Mouse (Mus musculus): ENCODE measurements around the gene Frmd8. TPM values are rescaled to one million over a fixed set of nuclear protein-coding genes. Genes with fewer than 3 reads are reported as not detected.

Frmd8 gene
- polyA plus RNA-seq, 1 experiment from 2014 or later = 26.9 TPM

DNA sequence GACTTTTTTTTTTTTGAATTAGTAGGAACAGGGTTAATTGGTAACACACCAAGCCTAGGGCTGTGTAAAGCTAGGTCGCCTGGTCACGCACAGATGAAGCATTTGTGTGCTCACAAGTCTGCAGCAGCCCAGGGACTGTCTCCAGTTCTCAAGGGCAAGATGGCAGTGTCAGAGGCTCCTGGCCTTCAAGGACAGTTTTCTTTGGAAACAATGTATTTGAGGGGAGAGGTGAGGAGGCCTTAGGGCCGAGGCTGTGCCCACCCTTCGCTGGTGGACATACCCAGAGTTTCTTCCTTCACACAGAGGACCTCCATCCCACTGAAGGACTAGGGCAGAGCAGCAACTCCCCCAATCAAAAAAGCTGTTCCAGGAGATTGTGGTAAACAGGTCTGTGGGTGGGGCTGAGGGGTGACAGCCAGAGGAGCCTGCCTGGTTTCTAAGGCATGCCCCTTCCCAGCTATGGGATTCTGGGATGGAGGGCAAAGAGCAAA, 27.7 kb downstream of the Frmd8 start:
- 61% methylated on average over 4 of the region's 4 CpGs for WGBS
- Histone ChIP-seq H3K9ac (peak overlapping the region; percentile 43), H3K36me3 (peaks cover 3% of the 10 kb centered on the region; the same call in 1 of the 2 replicates), H3K27me3 (replicated peaks) (no peaks in the 10 kb centered on the region), H3K4me3 (replicated peaks) (peak overlapping the region; percentile 40), H3K4me1 (replicated peaks) (peaks cover 71% of the 10 kb centered on the region), H3K9me3 (no peaks in the 10 kb centered on the region), H3K4me2 (replicated peaks) (peak overlapping the region; percentile 74), H3K27ac (peak overlapping the region; percentile 99)
- no peak for ATAC-seq

DNA sequence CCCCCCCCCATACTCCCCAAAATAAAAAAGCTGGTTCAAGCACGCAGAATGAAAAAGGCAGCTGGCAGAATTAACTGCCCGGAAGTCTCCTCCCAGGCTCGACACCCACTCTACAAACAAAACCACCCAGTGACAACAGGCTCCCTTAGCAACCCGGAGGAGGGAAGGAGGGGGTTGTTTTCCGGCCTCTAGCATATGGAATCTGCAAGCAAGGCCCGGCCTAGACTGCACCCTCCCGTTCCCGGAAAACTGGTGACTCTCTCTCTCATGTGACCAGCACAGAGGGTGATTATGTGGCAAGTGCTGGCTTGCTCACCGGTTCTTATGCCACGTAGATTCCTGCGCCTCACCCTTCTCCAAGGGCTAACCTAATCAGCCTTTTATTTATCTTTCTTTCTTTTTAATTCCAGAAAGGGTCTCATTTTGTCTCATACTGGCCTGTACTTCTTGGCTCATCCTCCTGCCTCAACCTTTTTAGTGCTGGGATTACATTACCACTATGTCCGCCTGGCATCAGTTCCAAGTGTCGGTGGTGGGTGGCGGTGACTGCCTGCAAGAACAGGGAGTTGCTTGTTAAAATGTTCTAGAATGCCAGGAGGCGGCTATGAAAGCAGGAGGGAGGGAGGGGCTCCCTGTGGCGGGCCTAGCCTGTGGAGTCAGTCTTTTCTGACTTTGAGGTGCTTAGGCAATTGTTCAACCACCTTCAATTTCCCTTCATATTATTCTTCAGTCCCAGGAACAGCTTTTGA, 28.3 kb downstream of the Frmd8 start:
- peak overlapping the region; percentile 40 for H3K4me3 ChIP-seq (replicated peaks)
- H3K36me3 ChIP-seq = no peaks in the 10 kb centered on the region; the same call in 1 of the 2 replicates
- H3K27ac ChIP-seq = peak overlapping the region; percentile 99
- H3K4me2 ChIP-seq (replicated peaks) = peak overlapping the region; percentile 74
- H3K9me3 ChIP-seq = no peaks in the 10 kb centered on the region
- peaks cover 68% of the 10 kb centered on the region for H3K4me1 ChIP-seq (replicated peaks)
- H3K9ac ChIP-seq = peak overlapping the region; percentile 44
- WGBS = 6% methylated on average over 16 of the region's 16 CpGs
- peak; percentile 80 for ATAC-seq
- no peaks in the 10 kb centered on the region for H3K27me3 ChIP-seq (replicated peaks)

- Histone ChIP-seq H3K27ac (peak overlapping the region; percentile 99), H3K9ac (peak overlapping the region; percentile 44; the same call in 1 of the 2 replicates), H3K4me3 (replicated peaks) (peak overlapping the region; percentile 40), H3K36me3 (no peaks in the 10 kb centered on the region), H3K4me1 (replicated peaks) (peaks cover 69% of the 10 kb centered on the region), H3K27me3 (replicated peaks) (no peaks in the 10 kb centered on the region), H3K4me2 (replicated peaks) (peak overlapping the region; percentile 74), H3K9me3 (no peaks in the 10 kb centered on the region)
- WGBS = 0% methylated on average over 7 of the region's 7 CpGs
- ATAC-seq = peak; percentile 26
Measured at GRCm38 (mm10) chr19:5846154-5846553, 28.9 kb downstream of the Frmd8 start.

- no peaks in the 10 kb centered on the region for H3K36me3 ChIP-seq
- peaks cover 69% of the 10 kb centered on the region for H3K4me1 ChIP-seq (replicated peaks)
- H3K9me3 ChIP-seq = no peaks in the 10 kb centered on the region
- H3K4me3 ChIP-seq (replicated peaks) = peak overlapping the region; percentile 40
- WGBS = 4% methylated on average over 45 of the region's 45 CpGs
- peak overlapping the region; percentile 49 for H3K9ac ChIP-seq
- no peaks in the 10 kb centered on the region for H3K27me3 ChIP-seq (replicated peaks)
- peak; percentile 65 for ATAC-seq
- H3K27ac ChIP-seq = peak overlapping the region; percentile 99
- peak overlapping the region; percentile 74 for H3K4me2 ChIP-seq (replicated peaks)
Measured at GRCm38 (mm10) chr19:5845319-5846135, 29.5 kb downstream of the Frmd8 start.

GRCm38 (mm10) chr19:5844831-5845318, 30.2 kb downstream of the Frmd8 start:
- no peak for ATAC-seq
- H3K9ac ChIP-seq = peak overlapping the region; percentile 49
- peaks cover 63% of the 10 kb centered on the region for H3K4me1 ChIP-seq (replicated peaks)
- H3K4me3 ChIP-seq (replicated peaks) = peak overlapping the region; percentile 40
- WGBS = 65% methylated on average over 12 of the region's 12 CpGs
- H3K27ac ChIP-seq = peak overlapping the region; percentile 95
- peak overlapping the region; percentile 74 for H3K4me2 ChIP-seq (replicated peaks)
- no peaks in the 10 kb centered on the region for H3K36me3 ChIP-seq
- H3K9me3 ChIP-seq = no peaks in the 10 kb centered on the region
- H3K27me3 ChIP-seq (replicated peaks) = no peaks in the 10 kb centered on the region

GRCm38 (mm10) chr19:5843781-5844691, 31.0 kb downstream of the Frmd8 start:
- ATAC-seq = no peak
- H3K9me3 ChIP-seq = no peaks in the 10 kb centered on the region
- 73% methylated on average over 30 of the region's 30 CpGs for WGBS
- no peaks in the 10 kb centered on the region for H3K27me3 ChIP-seq (replicated peaks)
- peak overlapping the region; percentile 95 for H3K27ac ChIP-seq
- peaks cover 55% of the 10 kb centered on the region for H3K4me1 ChIP-seq (replicated peaks)
- peak overlapping the region; percentile 40 for H3K4me3 ChIP-seq (replicated peaks)
- peak overlapping the region; percentile 49 for H3K9ac ChIP-seq
- no peaks in the 10 kb centered on the region for H3K36me3 ChIP-seq
- peak overlapping the region; percentile 74 for H3K4me2 ChIP-seq (replicated peaks)

GRCm38 (mm10) chr19:5842785-5843730, 32.0 kb downstream of the Frmd8 start:
- H3K4me3 ChIP-seq (replicated peaks) = peak overlapping the region; percentile 40
- H3K27ac ChIP-seq = peak overlapping the region; percentile 95; the same call in 1 of the 2 replicates
- 76% methylated on average over 9 of the region's 9 CpGs for WGBS
- no peaks in the 10 kb centered on the region for H3K9me3 ChIP-seq
- H3K27me3 ChIP-seq (replicated peaks) = no peaks in the 10 kb centered on the region
- H3K9ac ChIP-seq = peak overlapping the region; percentile 49
- H3K4me2 ChIP-seq (replicated peaks) = peak overlapping the region; percentile 74
- no peaks in the 10 kb centered on the region for H3K36me3 ChIP-seq
- no peak for ATAC-seq
- peaks cover 45% of the 10 kb centered on the region for H3K4me1 ChIP-seq (replicated peaks)

- no peak overlapping the region for H3K27ac ChIP-seq
- no peak overlapping the region for H3K9ac ChIP-seq
- H3K4me3 ChIP-seq (replicated peaks) = no peak overlapping the region
- H3K9me3 ChIP-seq = no peaks in the 10 kb centered on the region
- no peak for ATAC-seq
- H3K36me3 ChIP-seq = no peaks in the 10 kb centered on the region
- 75% methylated on average over 5 of the region's 5 CpGs for WGBS
- no peaks in the 10 kb centered on the region for H3K27me3 ChIP-seq (replicated peaks)
- H3K4me1 ChIP-seq (replicated peaks) = peaks cover 36% of the 10 kb centered on the region
- peak overlapping the region; percentile 74 for H3K4me2 ChIP-seq (replicated peaks)
Measured at GRCm38 (mm10) chr19:5841999-5842784, 32.9 kb downstream of the Frmd8 start.

GRCm38 (mm10) chr19:5841389-5841946, 33.6 kb downstream of the Frmd8 start:
- ATAC-seq = no peak
- Histone ChIP-seq H3K4me2 (replicated peaks) (peak overlapping the region; percentile 74), H3K27ac (no peak overlapping the region), H3K9me3 (no peaks in the 10 kb centered on the region), H3K27me3 (replicated peaks) (no peaks in the 10 kb centered on the region), H3K4me1 (replicated peaks) (peaks cover 31% of the 10 kb centered on the region), H3K9ac (no peak overlapping the region), H3K36me3 (no peaks in the 10 kb centered on the region), H3K4me3 (replicated peaks) (no peak overlapping the region)
- whole genome bisulfite sequencing = 62% methylated on average over 4 of the region's 4 CpGs

DNA sequence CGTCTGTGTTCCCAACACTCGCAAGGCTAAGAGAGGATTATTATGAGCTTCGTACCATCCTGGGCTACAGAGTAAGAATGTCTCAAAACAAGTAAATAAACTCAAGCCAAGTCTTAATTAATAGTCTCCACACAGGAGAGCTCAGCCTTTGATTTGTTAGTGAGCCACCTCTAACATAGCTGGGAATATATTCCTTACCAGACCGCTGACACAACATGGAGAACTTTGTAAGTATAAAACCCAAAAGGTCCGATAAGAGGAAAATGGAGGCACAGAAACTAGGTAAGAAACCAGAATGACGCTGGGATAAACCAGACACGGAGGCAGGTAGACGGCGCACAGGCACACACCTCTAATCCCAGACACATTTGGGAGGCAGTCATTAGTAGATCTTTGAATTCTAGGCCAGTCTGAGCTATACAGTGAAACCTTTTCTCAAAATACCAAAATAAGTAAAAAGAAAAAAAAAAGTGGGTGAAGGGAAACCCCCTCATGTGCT, 34.1 kb downstream of the Frmd8 start:
- Histone ChIP-seq H3K9me3 (no peaks in the 10 kb centered on the region), H3K4me1 (replicated peaks) (peaks cover 31% of the 10 kb centered on the region), H3K27me3 (replicated peaks) (no peaks in the 10 kb centered on the region), H3K9ac (no peak overlapping the region), H3K4me2 (replicated peaks) (peak overlapping the region; percentile 74), H3K27ac (no peak overlapping the region), H3K36me3 (no peaks in the 10 kb centered on the region), H3K4me3 (replicated peaks) (no peak overlapping the region)
- WGBS = 87% methylated on average over 9 of the region's 9 CpGs
- no peak for ATAC-seq
